Mouse (Mus musculus) kidney, adult 8-10 months (tissue): ENCODE results near the gene Vmn2r8.
A peak's percentile ranks its signal among the peaks of the same experiment; 100 is the strongest.
"Not testable (repeated sequence)": the region's sequence is repeated elsewhere in the genome, so short reads cannot be mapped to it uniquely, and the experiment has no call there.

Source experiments
- DNase-seq, 2 experiments: peaks; one replicate each; pipeline ENCODE4 v3.0.0; 2022

The Vmn2r8 gene

DNA sequence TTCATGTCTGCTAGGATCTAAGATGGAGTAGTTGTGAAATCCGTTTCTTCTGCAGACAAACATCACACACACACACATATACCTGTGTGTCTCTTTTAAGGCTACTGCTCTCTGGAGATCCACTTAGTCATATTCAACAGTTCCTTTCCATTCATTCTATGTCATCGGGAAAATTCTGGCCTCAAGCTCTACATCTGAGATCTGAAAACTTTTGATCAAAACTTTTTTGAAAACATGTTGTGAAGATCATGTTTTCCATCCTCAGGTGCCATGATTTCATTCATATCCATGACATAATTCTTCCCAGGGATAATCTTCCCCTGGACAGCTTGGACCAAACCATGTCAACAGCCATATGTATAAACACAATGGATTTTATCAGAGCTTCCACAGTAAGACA lies at the start of gene Vmn2r8:
Gene Vmn2r8, minus strand, starts transcription at position 101 of the 400 bp plus-strand sequence.
- not testable (repeated sequence) for DNase-seq

DNA sequence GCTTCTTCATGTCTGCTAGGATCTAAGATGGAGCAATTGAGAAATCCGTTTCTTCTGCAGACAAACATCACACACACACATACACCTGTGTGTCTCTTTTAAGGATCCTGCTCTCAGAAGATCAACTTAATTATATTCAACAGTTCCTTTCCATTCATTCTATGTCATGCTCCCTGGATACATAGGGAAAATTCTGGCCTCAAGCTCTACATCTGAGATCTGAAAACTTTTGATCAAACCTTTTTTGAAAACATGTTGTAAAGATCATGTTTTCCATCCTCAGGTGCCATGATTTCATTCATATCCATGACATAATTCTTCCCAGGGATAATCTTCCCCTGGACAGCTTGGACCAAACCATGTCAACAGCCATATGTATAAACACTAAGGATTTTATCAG lies 43.9 kb upstream of the Vmn2r8 start, which contains the start of gene Vmn2r9:
Gene Vmn2r9, minus strand, starts transcription at position 101 of the 400 bp plus-strand sequence.
- DNase-seq: not testable (repeated sequence)

DNA sequence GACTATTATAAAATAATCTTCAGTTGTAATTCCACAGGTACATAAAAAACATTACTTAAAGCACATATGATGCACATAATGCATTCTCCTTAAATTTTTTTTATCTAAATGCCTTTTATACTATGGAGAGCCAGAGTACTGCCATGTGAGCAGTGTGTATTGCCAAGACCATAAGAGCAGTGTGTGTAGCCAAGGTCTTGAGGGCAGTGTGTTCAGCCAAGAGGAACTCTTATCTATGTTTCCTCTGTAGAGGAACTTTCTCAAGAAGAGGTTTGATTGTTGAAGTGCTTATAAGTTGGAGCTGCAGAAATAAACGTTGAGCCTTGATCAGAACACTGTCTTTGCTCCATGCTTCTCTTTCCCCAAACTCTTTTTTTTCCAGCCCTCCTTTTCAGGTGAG lies 40.8 kb upstream of the Vmn2r8 start:
- no peak for DNase-seq

DNA sequence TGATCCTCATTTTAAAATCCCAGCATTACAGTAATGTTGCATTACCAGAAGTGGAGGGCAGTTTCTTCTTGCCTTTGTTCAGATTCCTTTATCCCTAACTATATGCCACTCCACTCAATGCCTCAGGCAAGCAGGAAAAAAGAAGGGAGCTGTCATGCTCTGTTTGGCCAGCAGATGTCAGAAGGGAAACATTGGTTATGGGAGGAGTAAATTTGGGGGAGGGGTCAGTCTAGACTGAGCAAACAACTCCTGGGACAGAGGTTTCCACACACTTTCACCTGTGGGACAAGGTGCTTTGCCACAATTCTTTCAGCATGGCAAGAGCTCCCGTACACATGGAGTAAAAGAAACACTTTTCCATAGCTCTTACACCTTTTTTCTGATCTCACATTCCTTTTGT lies 27.5 kb upstream of the Vmn2r8 start:
- peak in 1 of 2 experiments; percentile 24 for DNase-seq

- DNase-seq: peak in 1 of 2 experiments; percentile 2
These were observed 14.6 kb upstream of the Vmn2r8 start for GRCm38 (mm10) chr5:108823276-108823675.

DNA sequence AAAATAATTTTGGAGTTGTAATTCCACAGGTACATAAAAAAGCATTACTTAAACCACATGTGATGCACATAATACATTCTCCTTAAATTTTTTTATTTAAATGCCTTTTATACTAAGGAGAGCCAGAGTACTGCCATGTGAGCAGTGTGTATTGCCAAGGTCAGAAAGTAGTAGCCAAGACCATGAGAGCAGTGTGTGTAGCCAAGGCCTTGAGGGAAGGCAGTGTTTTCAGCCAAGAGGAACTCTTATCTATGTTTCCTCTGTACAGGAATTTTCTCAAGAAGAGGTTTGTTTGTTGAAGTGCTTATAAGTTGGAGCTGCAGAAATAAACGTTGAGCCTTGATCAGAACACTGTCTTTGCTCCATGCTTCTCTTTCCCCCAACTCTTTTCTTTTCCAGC lies 5.0 kb downstream of the Vmn2r8 start:
- DNase-seq: no peak

- not testable (repeated sequence) for DNase-seq
These were observed 13.4 kb downstream of the Vmn2r8 start, which contains the start of gene Tmed11 for GRCm38 (mm10) chr5:108795263-108795662. Tmed11 (minus strand) TSS chr5:108795363.

GRCm38 (mm10) chr5:108790385-108790784 lies 18.3 kb downstream of the Vmn2r8 start:
- peak; percentile 1 to 6 for DNase-seq

- no peak for DNase-seq
These were observed 33.9 kb downstream of the Vmn2r8 start, which contains the start of gene Rnf212 for GRCm38 (mm10) chr5:108774630-108775306. Rnf212 (minus strand) TSS chr5:108774982.

GRCm38 (mm10) chr5:108760002-108760401 lies 48.6 kb downstream of the Vmn2r8 start:
- DNase-seq: no peak

GRCm38 (mm10) chr5:108758396-108758795 lies 50.3 kb downstream of the Vmn2r8 start:
- DNase-seq: peak; percentile 17 to 51

- not testable (repeated sequence) for DNase-seq
These were observed 57.4 kb downstream of the Vmn2r8 start for GRCm38 (mm10) chr5:108751258-108751657.

DNA sequence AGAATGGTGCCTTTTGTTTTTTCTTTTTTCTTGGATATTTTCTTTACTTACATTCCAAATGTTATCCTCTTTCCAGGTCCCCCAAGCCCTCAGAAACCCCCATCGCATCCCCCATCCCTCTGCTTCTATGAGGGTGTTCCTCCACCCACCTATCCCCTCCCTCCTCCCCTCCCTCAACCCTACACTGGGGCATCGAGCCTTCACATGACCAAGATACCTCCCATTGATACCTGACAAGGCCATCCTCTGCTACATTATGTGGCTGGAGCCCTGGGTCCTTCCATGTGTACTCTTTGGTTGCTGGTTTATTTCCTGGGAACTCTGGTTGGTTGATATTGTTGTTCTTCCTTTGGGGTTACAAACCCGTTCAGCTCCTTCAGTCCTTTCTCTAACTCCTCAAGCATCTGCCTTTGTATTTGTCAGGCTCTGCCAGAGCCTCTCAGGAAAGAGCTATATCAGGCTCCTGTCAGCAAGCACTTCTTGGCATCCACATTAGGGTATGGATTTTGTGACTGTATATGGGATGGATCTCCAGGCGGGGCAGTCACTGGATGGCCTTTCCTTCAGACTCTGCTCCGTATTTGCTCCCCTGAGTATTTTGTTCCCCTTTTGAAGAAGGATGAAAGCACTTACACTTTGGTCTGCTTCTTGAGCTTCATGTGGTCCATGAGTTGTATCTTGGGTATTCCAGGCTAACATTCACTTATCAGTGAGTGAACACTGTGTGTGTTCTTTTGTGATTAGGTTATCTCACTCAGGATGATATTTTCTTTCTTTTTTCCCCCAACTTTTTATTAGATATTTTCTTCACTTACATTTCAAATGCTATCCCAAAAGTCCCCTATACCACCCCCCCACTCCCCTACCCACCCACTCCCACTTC lies 58.1 kb downstream of the Vmn2r8 start:
- no peak for DNase-seq

- DNase-seq: no peak
These were observed 64.0 kb downstream of the Vmn2r8 start for GRCm38 (mm10) chr5:108744629-108745028.

DNA sequence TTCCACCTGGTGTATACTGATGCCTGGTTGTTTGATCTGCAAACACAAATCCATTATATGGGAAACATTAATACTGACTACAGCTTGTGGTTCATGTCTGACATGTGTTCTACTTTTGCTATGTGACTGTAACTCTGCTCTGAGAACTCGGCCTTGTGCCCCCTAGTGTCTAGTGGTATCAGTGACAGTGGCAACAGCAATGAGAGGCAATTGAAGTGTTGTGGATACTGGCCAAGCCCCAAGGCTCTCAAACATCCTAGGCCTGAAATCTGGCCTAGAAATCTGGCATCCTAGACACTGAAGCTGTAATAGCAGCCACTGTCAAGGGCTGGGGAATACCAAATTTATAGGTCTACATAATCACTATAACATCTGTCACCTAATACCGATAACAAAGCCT lies 64.8 kb downstream of the Vmn2r8 start:
- DNase-seq: no peak

- no peak for DNase-seq
These were observed 66.1 kb downstream of the Vmn2r8 start for GRCm38 (mm10) chr5:108742596-108742995.

DNA sequence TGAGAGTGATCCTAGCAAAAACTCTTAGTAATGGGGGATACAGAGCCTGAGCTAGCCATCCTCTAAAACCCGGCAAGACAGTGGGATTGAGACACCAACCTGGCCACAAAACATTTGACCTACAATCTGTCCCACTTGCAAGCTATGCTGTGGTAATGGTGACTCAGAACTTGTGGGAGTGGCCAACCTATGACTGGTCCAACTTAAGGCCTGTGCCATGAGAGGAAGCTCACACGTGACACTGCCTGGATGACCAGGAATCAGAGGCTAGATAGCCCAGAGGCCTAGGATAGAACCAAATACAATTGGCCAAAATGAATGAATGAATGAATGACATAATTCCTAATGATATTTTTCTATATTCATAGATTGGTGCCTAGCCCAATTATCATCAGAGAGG lies 66.8 kb downstream of the Vmn2r8 start:
- no peak for DNase-seq
